Mouse (Mus musculus) forebrain, embryonic 14.5 days (tissue): ENCODE measurements around the gene Ccdc57. TPM values are rescaled to one million over a fixed set of nuclear protein-coding genes. Genes with fewer than 3 reads are reported as not detected.

ENCODE experiments used
- ATAC-seq: fragments of 200-750 bp; cut with Nextera tagmentation; 2 replicates; pipeline ENCODE4 v1.8.0; 2017; ENCODE audit warnings: mild to moderate bottlenecking, moderate library complexity
- DNase-seq: peaks from one replicate; pipeline ENCODE4 v3.0.0-alpha.2; 2015; ENCODE audit warnings: low spot score
- H3K27ac ChIP-seq: fragments of 300-500 bp; sonication (generic); 2 replicates; pipeline ENCODE4 v1.5.1; 2014; ENCODE audit warnings: low read depth, mild to moderate bottlenecking, control low read depth, low read length, moderate library complexity
- H3K27me3 ChIP-seq: fragments of 300-500 bp; sonication (generic); replicated peaks from 2 replicates; pipeline ENCODE4 v1.6.1; 2014; ENCODE audit warnings: low read length, control low read depth, mixed read lengths; ENCODE audit not compliant: control insufficient read depth, insufficient read depth
- H3K36me3 ChIP-seq: fragments of 300-500 bp; sonication (generic); 2 replicates; pipeline ENCODE4 v1.6.1; 2014; ENCODE audit warnings: low read length, control low read depth; ENCODE audit not compliant: control insufficient read depth, insufficient read depth
- H3K4me1 ChIP-seq: fragments of 300-500 bp; sonication (generic); 2 replicates; pipeline ENCODE4 v1.6.1; 2014; ENCODE audit warnings: antibody characterized with exemption, low read length, control low read depth; ENCODE audit not compliant: control insufficient read depth, insufficient read depth
- H3K4me2 ChIP-seq: fragments of 300-500 bp; sonication (generic); 2 replicates; pipeline ENCODE4 v1.6.1; 2014; ENCODE audit warnings: mild to moderate bottlenecking, control low read depth, low read length
- H3K4me3 ChIP-seq: fragments of 300-500 bp; sonication (generic); 2 replicates; pipeline ENCODE4 v1.5.1; 2014; ENCODE audit warnings: low read depth, low read length, control low read depth
- H3K9ac ChIP-seq: fragments of 300-500 bp; sonication (generic); 2 replicates; pipeline ENCODE4 v1.6.1; 2014; ENCODE audit warnings: mild to moderate bottlenecking, low read length, control low read depth, moderate library complexity
- H3K9me3 ChIP-seq: fragments of 300-500 bp; sonication (generic); replicated peaks from 2 replicates; pipeline ENCODE4 v1.6.1; 2016; ENCODE audit warnings: low read length, control low read depth, mixed read lengths; ENCODE audit not compliant: control insufficient read depth
- WGBS: fragments of 180-500 bp; shearing (Covaris S2); extraction: QIAGEN DNeasy Blood & Tissue Kit; methylation state at CpG from one replicate; pipeline ENCODE4 v1.1.7; 2014; 5-methylcytosine and 5-hydroxymethylcytosine counted together
- polyA plus RNA-seq: library from polyadenylated mRNA; unstranded; fragments of >200 nt; fragmentation: Nextera tagmentation; extraction: Ambion mirVana; gene quantifications from 2 replicates; pipeline ENCODE4 v1.2.1, GENCODE M21; 2014

Gene Ccdc57
- polyA plus RNA-seq, 1 experiment from 2014 or later: 5.0 TPM

GRCm38 (mm10) chr11:120928468-120928867 lies 4.2 kb downstream of the Ccdc57 start:
- no peak for DNase-seq
- Histone ChIP-seq H3K27me3 (no peaks in the 10 kb centered on the region), H3K36me3 (0 out of 2 replicates have a peak, but pooled peaks cover 5% of the 10 kb centered on the region), H3K27ac (no peak overlapping the region), H3K4me2 (no peak overlapping the region), H3K4me1 (0 out of 2 replicates have a peak, but pooled peaks cover 3% of the 10 kb centered on the region), H3K9me3 (no peaks in the 10 kb centered on the region), H3K4me3 (no peak overlapping the region), H3K9ac (no peak overlapping the region)
- no peak for ATAC-seq
- WGBS: 94% methylated on average over 4 of the region's 4 CpGs

DNA sequence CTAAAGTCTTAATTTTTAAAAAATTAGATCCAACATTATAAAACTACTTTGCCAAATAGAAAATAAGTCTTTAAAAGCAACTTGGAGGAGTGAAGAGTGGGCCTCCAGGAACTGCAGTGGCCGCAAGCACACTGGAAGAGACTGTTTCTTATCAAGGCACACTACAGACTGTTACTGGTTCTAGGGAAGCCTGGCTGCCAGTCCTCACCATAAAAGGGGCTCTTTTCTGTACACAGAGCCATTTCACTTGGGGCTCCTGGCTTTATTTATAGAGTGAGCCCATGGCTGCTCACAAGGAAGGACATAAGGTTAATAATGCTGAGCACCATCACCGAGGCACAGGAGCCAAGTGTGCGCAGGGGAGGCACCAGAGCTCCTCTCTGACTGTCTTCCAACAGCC lies 10.1 kb downstream of the Ccdc57 start:
- WGBS: 98% methylated on average over 3 of the region's 3 CpGs
- Histone ChIP-seq H3K4me3 (no peak overlapping the region), H3K9ac (no peak overlapping the region), H3K27me3 (no peaks in the 10 kb centered on the region), H3K4me2 (no peak overlapping the region), H3K9me3 (no peaks in the 10 kb centered on the region), H3K27ac (no peak overlapping the region), H3K36me3 (peaks cover 41% of the 10 kb centered on the region), H3K4me1 (no peaks in the 10 kb centered on the region)
- no peak for ATAC-seq
- no peak for DNase-seq

DNA sequence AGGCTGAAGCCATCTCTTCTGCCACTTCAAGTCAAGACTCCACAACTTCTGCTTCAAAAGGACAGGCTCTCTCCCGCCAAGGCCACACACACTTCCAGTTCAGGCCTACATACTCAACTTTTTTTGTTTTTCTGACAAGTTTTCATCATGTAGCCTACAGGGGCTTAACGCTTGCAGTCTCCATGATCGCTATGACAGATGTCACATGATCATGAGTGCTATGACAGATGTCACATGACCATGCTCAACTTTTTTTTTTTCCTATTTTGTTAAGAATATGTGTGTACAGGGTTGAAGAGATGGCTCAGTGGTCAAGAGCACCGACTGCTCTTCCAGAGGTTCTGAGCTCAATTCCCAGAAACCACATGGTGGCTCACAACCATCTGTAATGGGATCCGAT lies 14.9 kb downstream of the Ccdc57 start:
- DNase-seq (no peak), ATAC-seq (no peak)
- no peak overlapping the region for H3K9ac ChIP-seq
- no peak overlapping the region for H3K4me3 ChIP-seq
- no peaks in the 10 kb centered on the region for H3K4me1 ChIP-seq
- WGBS: 97% methylated on average over 5 of the region's 5 CpGs
- H3K9me3 ChIP-seq: no peaks in the 10 kb centered on the region
- peaks cover 43% of the 10 kb centered on the region for H3K36me3 ChIP-seq
- H3K27me3 ChIP-seq: no peaks in the 10 kb centered on the region
- H3K4me2 ChIP-seq: no peak overlapping the region
- no peak overlapping the region for H3K27ac ChIP-seq

GRCm38 (mm10) chr11:120916477-120916876 lies 16.2 kb downstream of the Ccdc57 start:
- Histone ChIP-seq H3K9ac (no peak overlapping the region), H3K4me3 (no peak overlapping the region), H3K27ac (no peak overlapping the region), H3K4me2 (no peak overlapping the region), H3K27me3 (no peaks in the 10 kb centered on the region), H3K36me3 (peaks cover 40% of the 10 kb centered on the region), H3K9me3 (no peaks in the 10 kb centered on the region), H3K4me1 (no peaks in the 10 kb centered on the region)
- WGBS: 80% methylated on average over 3 of the region's 3 CpGs
- ATAC-seq (no peak), DNase-seq (no peak)

DNA sequence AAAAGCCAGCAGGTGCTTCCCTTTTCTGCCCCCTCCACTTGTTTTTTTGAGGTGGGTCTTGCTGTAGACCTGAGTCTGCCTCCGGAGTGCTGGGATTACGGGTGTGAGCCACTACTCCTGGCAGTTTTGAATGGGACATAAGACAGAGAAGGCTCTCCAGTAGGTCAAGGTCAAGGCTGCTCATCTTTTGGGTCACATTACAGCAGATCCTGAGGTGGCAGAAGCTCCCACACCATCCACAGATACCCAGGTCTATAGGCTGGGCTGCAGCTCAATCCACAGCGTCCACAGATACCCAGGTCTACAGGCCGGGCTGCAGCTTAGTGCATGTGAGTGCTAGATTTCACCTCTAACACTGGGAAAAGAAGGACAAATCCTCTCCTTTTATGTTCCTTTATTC lies 18.9 kb downstream of the Ccdc57 start:
- Histone ChIP-seq H3K27ac (no peak overlapping the region), H3K9ac (no peak overlapping the region), H3K9me3 (no peaks in the 10 kb centered on the region), H3K4me3 (no peak overlapping the region), H3K4me2 (no peak overlapping the region), H3K4me1 (no peaks in the 10 kb centered on the region), H3K36me3 (peaks cover 18% of the 10 kb centered on the region), H3K27me3 (no peaks in the 10 kb centered on the region)
- DNase-seq (no peak), ATAC-seq (no peak)
- WGBS: 94% methylated on average over 4 of the region's 4 CpGs

DNA sequence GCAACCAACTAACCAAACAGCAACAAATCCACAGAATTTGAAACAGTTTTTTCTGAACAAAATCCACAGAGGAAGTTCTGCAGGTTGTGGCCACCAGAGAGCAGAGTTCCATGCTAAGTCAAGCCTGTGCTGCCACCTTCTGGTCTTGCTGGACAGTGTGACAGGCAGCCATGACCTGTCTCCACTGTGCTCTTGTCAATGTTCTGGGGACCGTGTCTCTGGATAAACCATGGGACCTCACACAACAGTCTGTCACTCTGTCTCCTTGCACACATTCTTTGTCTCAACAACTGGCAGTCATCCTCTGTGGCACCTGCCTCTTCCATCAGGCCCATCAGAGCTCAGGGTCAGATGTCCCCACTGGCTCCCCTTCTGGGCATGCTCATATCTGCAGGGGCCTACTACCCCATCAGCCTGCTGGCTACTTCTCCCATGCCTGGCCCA lies 27.2 kb downstream of the Ccdc57 start:
- Histone ChIP-seq H3K4me1 (no peaks in the 10 kb centered on the region), H3K4me2 (no peak overlapping the region), H3K4me3 (no peak overlapping the region), H3K9ac (no peak overlapping the region), H3K27ac (no peak overlapping the region), H3K9me3 (no peaks in the 10 kb centered on the region), H3K36me3 (peaks cover 14% of the 10 kb centered on the region; the same call in 1 of the 2 replicates), H3K27me3 (no peaks in the 10 kb centered on the region)
- DNase-seq: peak; percentile 69
- WGBS: 0% methylated on average over 1 of the region's 1 CpGs
- ATAC-seq: 0 out of 2 replicates have a peak, but pooled peaks have one; percentile 52

DNA sequence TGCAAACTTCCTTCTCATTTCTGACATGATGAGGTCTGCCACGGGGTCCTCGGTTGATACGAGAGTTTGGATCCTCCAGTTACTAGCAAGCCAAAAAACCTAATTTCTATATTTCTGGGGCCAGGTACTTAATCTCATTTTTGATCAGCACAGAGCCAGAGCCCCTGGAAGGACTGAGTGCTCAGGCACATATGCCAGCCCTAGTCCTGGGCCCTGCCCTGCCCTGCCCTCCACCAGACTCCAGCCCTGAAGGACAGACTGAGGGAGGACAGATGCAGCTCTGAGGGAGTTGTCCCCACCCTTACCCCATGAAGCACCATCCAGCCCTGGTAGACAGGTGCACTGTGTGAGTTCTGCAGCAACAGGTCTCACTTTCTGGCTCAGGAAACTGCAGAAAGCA lies 28.1 kb downstream of the Ccdc57 start:
- ATAC-seq: no peak
- H3K9ac ChIP-seq: no peak overlapping the region
- H3K27me3 ChIP-seq: no peaks in the 10 kb centered on the region
- H3K36me3 ChIP-seq: peaks cover 17% of the 10 kb centered on the region; the same call in 1 of the 2 replicates
- 99% methylated on average over 3 of the region's 3 CpGs for WGBS
- no peak for DNase-seq
- H3K4me1 ChIP-seq: no peaks in the 10 kb centered on the region
- no peak overlapping the region for H3K4me3 ChIP-seq
- H3K4me2 ChIP-seq: no peak overlapping the region
- H3K27ac ChIP-seq: no peak overlapping the region
- no peaks in the 10 kb centered on the region for H3K9me3 ChIP-seq

DNA sequence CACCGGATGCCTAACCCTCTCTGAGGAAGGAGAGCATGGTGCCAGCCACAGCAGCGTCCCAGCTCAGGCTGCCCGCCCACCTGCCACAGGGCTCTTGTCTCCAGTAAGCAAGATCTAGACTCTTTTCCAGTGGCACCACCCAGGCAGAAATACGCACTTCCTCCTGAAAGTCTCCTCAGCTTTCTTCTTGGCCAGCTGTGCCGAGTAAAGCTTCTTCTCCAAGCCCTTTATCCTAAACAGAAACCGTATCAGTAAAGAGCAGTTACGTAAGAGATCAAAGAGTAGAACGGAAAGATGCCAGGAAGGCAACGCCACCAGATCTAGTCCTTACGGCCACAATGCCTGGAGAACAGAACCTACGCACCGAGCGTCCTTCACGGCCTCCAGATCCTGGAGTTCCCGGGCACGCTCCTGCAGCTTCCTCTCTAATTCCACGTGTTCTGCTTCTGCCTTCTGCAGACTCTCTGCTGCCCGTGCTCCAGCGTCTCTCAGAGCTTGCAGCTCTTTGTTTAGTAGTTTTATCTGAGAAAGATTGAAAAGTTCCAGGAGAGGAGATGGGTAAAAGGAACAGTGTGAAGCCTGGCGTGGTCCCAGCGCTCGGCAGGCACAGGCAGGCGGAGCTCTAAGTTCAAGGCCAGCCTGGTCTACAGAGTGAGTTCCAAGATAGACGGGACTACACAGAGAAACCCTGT lies 29.4 kb downstream of the Ccdc57 start:
- no peaks in the 10 kb centered on the region for H3K27me3 ChIP-seq
- ATAC-seq: no peak
- whole genome bisulfite sequencing: 87% methylated on average over 24 of the region's 24 CpGs

DNA sequence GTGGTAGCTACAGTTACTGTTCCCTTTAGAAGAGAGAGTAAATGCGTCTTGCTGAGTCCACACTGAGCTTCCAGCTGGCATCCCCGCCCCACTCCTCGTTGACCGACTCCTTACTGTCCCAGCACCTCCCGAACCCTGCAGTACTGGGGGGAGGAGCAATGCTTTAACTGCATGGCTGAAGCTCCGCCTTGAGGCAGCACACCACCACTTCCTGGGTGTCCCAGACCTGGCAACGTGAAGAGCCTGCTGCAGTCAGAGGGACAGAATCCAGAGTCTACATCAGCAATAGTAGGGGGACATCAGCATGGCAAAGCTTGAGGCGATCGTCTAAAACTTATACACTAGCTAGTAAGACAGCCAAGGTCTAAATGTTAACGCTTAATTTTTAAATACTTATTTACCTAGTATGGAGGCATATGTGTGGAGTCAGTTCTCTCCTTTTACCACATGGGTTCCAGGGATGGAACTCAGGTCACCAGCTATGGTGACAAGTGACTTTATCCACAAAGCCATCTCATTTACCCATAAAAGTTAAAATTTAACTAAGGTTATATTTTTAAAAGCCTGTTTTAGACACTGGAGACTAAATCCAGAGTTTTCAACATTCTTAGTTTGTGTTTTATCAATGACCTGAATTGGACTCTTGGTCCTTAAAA lies 30.1 kb downstream of the Ccdc57 start:
- peaks cover 18% of the 10 kb centered on the region for H3K36me3 ChIP-seq
- H3K4me1 ChIP-seq: no peaks in the 10 kb centered on the region
- ATAC-seq (no peak), DNase-seq (no peak)
- H3K9me3 ChIP-seq: no peaks in the 10 kb centered on the region
- H3K27ac ChIP-seq: no peak overlapping the region
- H3K4me3 ChIP-seq: no peak overlapping the region
- no peak overlapping the region for H3K4me2 ChIP-seq
- H3K9ac ChIP-seq: no peak overlapping the region
- H3K27me3 ChIP-seq: no peaks in the 10 kb centered on the region
- 60% methylated on average over 10 of the region's 10 CpGs for WGBS

More for the DNA sequence above, 29.4 kb downstream of the Ccdc57 start:
- Histone ChIP-seq H3K4me3 (no peak overlapping the region), H3K4me2 (no peak overlapping the region), H3K9ac (no peak overlapping the region), H3K36me3 (peaks cover 17% of the 10 kb centered on the region; the same call in 1 of the 2 replicates), H3K4me1 (no peaks in the 10 kb centered on the region), H3K9me3 (no peaks in the 10 kb centered on the region), H3K27ac (no peak overlapping the region)
- no peak for DNase-seq
